Mouse (Mus musculus) right cerebral cortex, postnatal 36 days (tissue): Measurements from ENCODE around the gene Marveld1.

Source experiments
- DNase-seq, 2 experiments: peaks; one replicate each; pipeline ENCODE4 v3.0.0; 2022; ENCODE audit warnings: low spot score in 2 of 2, mixed read lengths in 1 of 2

The Marveld1 gene

DNA sequence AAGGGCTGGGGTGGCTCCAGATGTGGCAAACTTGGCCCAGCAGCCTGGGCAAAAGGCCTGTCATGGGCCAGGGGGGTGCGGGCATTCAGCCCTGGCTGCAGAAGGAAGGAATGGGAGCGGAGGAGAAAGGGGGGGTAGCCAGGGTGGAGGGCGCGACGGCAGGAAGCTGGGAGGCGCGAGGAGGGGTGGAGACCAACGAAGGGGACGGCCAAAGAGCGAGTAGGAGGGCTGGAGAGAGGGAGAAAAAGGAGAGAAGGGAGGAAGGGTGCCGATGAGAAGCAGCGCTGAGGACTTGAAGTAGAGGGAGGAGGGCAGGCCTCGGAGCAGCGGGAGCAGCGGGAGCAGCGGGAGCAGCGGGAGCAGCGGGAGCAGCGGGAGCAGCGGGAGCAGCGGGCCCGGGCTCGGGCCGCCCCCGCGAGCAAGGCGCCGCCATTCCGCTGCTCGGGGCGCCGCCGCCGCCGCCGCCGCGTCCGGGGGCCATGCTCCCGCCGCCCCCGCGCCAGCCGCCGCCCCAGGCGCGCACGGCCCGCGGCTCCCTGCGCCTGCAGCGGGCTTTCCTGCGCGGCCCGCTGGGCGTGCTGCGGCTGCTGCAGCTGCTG lies at the start of gene Marveld1:
Gene Marveld1, plus strand, starts transcription at position 231 of the 599 bp plus-strand sequence.
- no peak for DNase-seq

DNA sequence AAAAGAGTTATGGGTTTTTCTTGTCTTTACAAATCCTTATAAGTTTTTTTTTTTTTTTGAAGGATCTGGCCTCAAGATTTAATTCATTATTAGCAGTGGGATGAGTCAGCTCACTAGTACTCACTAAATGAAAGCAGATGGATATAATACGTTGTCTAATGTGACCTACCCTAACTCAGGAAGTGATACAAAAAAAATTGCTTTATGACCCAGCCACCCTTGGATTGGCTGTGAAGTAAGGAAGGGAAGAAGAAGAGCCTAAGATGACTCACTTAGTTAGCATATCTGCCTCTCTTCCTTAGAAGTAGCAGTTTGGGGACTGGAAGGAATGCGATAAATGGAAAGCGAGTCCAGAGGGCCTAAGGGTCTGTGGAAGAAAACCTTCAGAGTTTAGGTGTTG lies 47.8 kb upstream of the Marveld1 start:
- DNase-seq, result no peak

DNA sequence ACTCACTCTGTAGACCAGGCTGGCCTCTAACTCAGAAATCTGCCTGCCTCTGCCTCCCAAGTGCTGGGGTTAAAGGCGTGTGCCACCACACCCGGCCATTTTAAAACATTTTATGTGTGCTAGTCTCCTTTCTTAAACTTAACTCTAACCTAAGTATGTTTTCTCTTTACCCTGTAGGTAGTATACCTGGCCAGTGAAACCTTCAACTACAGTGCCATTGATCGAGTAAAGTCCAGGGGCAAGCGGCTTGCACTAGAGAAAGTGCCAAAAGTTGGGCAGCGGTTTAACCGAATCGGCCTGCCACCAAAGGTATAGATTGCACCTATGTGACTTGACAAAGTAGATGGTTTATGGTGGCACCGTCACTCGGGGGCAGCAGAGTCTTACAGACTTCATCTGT lies 42.5 kb upstream of the Marveld1 start:
- DNase-seq, result no peak

DNA sequence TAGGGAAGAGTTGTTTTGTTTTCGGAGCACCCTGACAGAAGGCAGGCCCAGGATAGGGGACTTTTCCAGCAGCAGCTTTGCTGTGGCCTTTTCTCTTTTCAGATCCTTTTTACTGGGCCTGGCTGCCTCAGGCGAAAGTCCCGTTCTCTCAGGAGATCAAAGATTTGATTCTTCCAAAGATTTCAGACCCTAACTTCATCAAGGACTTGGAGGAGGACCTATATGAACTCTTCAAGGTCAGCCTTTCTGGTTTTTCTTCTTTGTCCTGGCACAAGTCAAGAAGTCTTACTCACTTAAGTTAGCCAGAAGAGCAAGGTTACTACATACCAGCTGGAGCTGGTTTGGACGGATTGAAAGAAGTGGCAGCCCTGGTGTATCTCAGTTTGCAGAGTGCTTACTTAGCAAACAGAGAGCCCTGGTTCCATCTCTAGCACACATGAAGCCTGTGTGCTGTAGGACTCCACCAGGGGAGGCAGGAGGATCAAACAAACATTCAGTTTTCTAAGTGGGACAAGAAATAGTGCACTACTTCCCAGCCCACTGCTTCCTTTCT lies 31.3 kb upstream of the Marveld1 start:
- DNase-seq, result no peak

DNA sequence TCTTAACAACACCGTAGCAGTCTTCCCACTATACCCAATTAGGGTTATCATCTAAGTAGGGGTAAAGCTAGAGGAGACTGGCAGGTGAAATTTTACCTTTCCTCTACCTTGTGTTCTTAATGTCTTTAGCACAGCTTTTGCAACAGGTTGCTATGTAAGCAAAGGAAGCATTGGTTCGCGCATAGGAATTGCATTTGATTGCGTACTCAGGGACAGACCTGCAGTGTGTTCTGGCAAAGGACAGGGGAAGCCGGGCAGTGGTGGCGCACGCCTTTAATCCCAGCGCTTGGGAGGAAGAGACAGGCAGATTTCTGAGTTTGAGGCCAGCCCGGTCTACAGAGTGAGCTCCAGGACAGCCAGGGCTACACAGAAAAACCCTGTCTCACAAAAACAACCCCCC lies 29.1 kb upstream of the Marveld1 start:
- no peak for DNase-seq

DNA sequence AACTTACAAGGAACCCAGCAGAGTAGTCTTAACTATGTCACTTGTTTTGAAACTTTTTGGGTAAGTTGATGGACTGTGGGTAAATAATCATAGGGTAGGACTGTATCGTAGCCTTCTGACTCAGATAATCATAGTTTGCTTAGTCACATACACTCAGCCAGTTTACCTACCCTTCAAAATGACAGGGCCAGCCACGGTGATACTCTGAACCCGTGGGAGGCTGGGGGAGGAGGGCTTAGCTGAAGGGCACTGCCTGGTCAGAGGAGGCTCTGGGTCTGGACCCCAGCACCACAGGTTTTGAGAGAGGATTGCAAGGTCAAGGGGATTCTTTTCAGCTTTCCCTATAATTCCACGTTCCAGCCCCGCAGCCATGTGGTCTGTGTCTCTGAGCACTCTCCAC lies 28.6 kb upstream of the Marveld1 start:
- no peak for DNase-seq

DNA sequence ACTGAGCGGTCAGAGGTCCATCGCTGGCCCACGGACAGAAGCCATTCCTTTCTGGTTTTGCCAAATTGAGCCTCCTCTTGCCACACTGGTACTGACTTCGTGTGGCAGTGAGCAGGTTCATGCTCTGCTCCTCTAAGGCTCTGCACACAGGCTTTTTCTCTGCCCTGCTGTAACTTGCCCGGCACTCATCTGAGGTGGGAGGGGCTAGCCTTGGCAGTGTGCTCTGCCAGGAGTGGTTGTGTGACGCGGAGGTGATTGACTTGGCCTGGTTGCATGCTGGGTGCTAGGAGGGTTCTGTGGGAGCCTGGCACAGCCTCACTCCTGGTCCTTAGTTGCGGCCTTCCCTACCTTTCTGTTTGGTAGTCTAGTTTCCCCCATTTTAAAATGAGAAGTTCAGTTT lies 26.7 kb upstream of the Marveld1 start:
- no peak for DNase-seq

DNA sequence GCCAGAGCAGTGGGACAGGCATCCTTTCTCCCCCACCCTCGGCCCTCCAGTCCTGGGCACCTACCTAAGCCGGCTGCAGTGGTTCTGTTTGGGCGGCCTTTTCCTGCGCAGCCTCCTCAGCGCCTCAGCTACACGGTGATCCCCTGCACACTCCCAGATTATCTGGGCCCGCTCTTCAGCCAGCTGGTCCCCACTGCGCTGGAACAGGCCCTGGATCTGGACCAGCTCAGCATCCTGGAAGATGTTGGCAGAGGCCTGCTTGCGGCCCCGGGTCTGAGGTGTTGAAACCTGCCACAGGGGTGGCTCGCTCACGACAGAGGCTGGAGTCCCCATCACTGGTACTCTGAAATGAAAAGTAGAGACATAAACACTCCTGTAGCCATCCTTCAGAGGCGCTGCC lies 22.5 kb upstream of the Marveld1 start:
- DNase-seq, result no peak

DNA sequence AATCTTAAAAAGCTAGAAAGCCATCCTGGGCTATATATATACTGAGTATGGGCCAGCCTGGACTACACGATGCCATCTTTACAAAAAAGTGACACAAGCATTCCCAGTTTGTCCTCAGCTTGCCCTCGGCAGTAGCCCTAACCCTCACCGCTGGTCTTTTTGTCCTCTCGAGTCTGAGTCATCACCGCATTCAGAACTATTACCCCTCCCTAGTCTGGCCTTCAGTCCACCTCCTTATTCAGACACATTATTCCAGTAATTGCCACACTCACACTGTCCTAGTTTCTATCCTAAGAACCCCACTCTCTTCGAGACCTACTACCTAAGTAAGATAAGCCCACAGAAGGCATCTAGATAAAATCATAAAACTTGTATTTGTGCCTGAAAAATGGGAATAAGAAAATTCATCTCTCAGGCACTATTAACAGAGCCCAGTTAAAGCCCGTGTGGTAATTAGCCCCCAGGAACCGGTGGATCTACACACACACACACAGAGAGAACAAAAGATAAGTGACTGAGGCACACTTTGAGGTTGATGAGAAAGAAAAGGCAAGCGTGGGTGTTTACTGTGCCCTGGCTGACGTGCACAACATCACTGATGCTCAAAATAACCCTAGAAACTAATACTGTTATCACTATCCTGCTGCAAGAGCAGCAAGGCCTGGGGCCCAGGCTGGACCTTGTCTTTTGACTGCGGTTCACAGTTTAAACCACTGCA lies 21.5 kb upstream of the Marveld1 start:
- no peak for DNase-seq

DNA sequence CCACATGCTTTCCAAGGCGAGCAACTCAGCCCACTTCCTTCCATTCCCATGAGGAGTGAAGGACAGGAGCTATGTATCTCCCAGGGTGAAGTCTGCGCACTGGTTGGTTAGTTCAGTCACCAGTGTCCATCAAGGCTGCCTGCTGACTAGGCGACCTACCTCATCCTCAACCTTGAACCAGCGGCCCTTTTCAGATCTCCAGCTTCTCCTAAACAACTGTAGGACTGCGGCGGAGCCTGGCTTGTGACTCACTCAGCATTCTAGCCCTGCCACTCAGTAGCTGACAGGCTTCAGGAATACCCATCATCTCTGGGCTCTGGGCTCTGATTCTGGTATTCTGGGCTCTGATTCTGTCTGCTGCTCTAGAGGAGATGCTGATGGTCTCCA lies 21.0 kb upstream of the Marveld1 start:
- DNase-seq, result no peak

DNA sequence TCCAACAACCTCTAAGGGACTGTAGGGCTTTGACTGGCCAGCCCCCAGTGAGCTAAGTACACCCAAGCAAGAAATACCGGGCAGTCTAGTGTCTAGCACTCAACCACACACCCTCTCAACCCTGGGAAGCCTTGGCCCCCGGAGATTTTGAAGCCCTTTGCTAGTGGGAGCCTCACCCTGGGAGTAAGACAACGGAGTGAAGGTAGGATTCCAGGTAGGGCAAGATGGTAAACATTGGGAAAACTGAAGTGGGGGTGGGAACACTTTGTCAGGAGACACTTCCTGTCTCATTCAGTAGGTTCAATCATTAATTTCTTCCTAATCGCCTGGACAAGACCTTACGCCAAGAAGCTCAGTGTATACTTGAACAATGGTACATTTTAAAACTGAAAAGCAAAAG lies 20.2 kb upstream of the Marveld1 start:
- DNase-seq, result no peak

DNA sequence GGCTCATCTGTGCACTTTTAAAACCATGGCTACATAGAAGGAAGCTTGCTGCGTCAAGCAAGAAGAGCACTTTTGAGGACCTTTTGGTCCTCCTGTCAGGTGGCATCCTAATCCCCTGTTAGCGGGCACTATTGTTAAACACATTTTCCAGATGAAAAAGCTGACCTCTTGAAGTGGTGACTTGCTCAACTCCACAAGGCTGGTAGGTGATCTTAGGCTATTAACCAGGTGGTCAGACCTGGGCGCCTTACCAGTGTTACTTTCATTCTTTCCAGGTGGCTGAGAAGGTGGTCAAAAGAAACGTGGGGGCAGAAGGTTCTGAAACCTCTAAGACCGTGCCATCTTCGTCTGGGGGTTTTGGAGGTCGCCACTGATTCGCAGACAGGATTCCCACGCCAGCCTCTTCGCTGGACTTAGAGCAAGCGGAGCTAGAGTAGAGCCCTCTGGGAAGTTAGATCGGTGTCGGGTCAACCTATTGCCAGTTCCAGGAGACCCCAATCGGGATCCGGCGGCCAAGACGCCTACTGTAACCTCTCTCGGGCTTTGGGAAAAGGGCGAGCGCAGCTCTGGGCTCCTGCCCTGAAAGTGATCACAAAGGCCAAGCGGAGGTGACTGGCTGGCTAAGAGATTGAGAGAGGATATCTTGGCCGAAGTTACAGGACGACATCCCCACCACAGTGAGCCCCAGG lies 19.0 kb upstream of the Marveld1 start:
- no peak for DNase-seq

DNA sequence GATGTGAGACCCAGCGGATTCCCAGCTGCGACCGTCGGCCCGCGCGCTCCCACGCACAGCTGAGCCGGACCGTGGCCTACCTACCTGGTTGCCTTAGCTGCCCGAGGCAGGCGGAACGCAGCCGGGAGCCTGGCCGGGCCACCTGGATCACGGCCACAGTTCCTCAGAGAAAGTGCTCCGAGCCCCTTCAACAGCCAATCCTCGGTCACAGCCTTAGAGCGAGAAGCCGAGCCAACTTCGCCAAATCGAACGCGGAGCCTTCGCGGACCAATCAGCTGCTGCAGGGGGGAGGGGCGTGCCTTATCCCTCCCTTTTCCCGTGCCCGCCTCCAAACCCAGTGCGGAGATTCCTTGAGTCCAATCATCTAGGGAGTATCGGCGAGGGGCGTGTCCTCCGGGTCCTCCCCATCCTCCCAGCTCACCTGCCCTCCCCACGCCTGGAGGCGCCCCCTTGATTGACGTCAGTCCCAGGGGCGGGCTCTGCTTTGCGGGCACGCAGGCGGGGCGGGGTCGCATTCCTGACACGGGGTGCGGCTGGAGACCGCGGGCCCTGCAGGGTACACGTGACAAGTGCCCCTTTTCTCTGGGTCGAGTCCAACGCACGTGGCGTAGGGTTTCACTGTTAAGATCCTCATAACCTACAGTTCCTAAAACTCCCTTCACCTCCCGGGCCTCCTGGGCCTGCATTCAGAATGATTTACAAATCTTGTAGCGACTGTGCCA lies 18.3 kb upstream of the Marveld1 start, which contains the start of gene Avpi1:
Gene Avpi1, minus strand, starts transcription at position 273 of the 722 bp plus-strand sequence.
- peak; percentile 99 for DNase-seq

DNA sequence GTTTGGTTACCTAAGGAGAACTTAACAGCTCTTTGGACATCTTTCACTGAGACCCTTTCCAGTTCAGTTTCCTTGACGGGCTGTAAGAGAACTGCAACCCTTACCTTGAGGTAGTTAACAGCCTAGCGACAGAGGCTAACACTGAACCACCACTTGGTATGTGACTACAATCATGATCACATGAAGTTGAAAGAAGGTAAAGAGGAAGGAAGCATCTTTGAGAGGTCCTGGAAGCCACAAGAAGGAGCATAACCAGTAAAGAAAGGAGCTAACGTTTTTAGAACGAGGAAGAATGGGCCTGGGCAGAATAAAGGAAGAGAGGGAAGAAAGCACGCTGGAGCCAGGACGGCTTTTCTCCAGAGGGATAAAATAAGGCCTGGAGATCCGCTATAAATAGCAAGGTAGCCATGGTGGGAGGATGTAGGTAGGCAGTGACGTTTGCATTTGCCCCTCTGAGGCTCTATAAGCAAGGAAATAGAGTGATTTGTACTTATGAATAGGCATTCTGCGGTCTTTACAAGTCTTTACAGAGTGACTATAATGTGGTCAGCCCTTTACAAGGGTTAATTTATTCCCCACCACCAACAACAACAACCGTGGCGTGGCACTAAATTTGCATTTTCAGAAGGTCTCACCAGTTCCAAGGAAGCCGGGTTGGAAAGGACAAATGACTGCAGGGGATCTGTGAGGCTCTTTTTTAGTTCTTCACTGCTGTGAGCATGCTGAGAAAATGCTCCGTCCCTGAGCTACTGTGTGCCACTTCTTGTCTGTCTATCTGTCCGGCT lies 17.5 kb upstream of the Marveld1 start:
- DNase-seq, result no peak

DNA sequence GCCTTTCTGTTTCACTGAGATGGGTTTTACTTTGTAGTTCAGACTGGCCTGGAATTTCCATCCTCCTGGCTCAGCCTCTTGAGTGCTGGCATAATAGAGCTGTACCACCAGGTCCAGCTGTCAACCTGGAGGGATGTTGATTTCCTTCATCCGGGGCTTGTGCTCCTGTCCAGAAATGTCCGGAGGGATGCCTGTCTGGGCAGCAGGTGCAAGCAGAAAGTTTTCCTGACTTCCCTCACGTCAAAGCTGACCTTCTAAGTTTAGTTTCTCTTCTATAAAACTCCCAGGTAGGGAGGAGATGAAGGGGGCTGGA lies 16.9 kb upstream of the Marveld1 start:
- no peak for DNase-seq

DNA sequence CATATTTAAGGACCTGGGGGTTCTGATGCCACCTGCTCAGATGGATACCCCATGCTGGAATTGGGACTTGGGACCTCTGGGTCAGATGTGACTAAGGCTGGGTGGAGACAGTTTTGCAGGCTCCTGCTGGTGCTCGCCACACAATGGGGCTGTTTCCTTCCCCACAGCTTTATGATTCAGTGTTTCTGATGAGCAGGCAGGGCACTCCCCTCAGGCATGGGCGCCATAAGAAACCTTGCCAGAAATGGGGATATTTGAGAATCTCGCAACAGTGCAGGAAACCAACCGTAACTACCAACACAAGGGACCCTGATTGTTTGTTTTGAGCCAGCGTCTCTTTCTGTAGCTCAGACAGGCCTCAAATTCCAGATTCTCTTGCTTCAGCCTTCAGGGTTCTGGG lies 16.1 kb upstream of the Marveld1 start:
- DNase-seq, result no peak

DNA sequence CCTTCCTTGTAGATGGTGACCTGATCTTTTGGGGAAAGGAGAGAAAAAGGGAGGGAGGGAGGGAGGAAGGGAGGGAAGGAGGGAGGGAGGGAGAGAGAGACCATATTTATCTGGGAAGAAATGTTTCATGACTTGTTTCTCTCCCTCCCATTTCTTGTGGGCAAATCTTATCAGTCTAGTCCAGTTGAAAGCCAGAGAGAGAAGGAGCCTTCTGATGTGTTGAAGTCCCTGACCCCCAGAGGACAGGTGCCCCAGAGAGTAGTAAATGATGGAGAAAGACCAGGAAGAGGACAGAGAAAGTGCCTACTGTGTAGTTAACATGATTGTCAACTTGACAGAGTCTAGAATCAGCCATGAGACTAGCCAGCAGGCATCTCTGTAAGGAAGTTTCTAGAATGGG lies 12.1 kb upstream of the Marveld1 start:
- DNase-seq, result no peak

DNA sequence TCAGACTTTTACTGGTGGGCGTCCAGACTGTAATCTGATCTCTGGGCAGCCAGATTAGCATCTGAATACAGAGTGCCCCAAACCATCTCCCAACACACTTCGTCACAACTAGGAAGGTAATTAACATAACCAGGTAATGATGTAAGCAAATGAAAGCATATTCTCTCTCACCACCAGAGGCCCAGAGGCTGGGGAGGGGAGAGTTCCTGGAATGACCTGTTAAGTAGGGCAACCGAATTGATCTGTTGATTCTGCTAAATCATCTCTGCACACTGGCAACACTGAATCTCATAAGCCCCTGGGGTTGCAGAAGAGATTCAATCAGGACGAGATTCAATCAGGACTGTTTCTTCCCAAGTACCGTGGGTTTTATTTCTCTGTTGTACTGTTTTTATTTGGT lies 11.1 kb upstream of the Marveld1 start:
- no peak for DNase-seq

DNA sequence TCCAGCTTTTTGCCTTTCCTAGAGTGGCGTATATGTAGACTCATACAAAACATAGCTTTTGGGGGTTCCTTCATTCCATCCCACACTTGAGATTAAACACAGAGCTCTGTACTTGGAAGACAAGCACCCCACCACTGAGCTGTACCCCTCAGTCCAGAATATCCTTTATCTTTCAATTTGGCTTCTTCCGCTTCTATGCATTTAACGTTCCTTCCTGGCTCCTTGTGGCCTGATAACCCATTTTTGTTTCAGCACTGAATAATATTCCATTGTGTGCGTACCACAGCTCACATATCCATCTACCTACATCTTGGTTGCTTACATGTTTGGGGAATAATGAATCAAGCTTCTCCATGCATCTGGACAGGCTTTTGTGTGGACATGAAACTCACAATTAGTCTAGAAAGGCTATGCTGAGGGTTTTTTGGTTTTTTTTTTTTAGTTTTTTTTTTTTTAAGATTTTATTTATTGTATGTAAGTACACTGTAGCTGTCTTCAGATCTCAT lies 10.0 kb upstream of the Marveld1 start:
- no peak for DNase-seq

DNA sequence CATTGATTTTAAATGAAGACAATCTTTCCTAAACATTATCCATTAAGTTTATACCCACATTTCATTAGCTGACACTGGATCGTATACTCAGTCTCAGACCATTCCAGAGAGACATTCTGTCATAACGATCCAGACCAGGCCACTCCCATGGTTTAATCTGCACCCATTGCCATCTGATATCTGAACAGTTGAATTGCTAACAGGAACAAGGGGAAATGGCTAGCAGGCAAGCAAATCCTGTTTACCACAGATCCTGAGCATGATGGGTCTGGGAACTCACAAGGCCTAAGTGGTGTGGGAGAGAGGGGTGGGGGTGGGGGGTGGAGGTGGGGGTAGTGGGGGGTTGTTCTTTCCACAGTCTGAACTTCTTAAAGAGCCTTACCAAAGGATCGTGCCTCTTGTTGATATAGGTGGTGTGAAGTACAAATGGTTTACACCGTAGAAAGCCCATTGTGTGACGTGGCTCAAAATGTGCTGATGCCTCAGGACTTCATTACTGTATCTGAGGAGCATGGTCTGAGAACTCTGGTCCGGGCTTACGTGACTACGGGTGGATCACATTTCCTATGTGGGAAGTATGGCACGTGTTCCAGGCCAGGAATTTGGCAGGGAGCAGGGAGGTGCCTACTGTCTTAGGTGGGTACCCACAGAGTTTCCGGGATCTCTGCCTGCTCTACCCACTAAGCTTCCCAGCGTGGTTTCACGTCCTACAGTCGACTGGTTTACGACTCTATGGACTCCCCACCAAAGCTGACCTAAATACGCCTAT lies 8.5 kb upstream of the Marveld1 start:
- no peak for DNase-seq
